Mouse (Mus musculus) spleen, postnatal 36 days (tissue): ENCODE measurements around the gene Siva1.

Experiments
- DNase-seq, 2 experiments: peaks; one replicate each; pipeline ENCODE4 v3.0.0; 2022; ENCODE audit warnings: low spot score in 2 of 2, mixed read lengths in 1 of 2

Siva1 gene

GRCm38 (mm10) chr12:112659109-112659508 lies 14.6 kb downstream of the Siva1 start:
- peak; percentile 51 to 52 for DNase-seq

- DNase-seq, result no peak
These were observed 16.3 kb downstream of the Siva1 start for GRCm38 (mm10) chr12:112660576-112661326.

- DNase-seq, result no peak
These were observed 16.8 kb downstream of the Siva1 start for GRCm38 (mm10) chr12:112661327-112661605.

- no peak for DNase-seq
These were observed 17.4 kb downstream of the Siva1 start for GRCm38 (mm10) chr12:112661851-112662250.

GRCm38 (mm10) chr12:112663303-112663702 lies 18.8 kb downstream of the Siva1 start:
- no peak for DNase-seq

- no peak for DNase-seq
These were observed 19.2 kb downstream of the Siva1 start for GRCm38 (mm10) chr12:112663716-112664115.

GRCm38 (mm10) chr12:112664124-112664523 lies 19.6 kb downstream of the Siva1 start:
- DNase-seq, result no peak

GRCm38 (mm10) chr12:112664656-112665055 lies 20.2 kb downstream of the Siva1 start:
- no peak for DNase-seq

- DNase-seq, result no peak
These were observed 21.0 kb downstream of the Siva1 start for GRCm38 (mm10) chr12:112665445-112665844.

GRCm38 (mm10) chr12:112665881-112666544 lies 21.5 kb downstream of the Siva1 start:
- DNase-seq, result no peak

GRCm38 (mm10) chr12:112667619-112668297 lies 23.3 kb downstream of the Siva1 start:
- DNase-seq, result peak in 1 of 2 experiments; percentile 33

GRCm38 (mm10) chr12:112670718-112671393 lies 26.4 kb downstream of the Siva1 start:
- DNase-seq, result no peak

GRCm38 (mm10) chr12:112671891-112672290 lies 27.4 kb downstream of the Siva1 start:
- DNase-seq, result no peak

- DNase-seq, result peak; percentile 17 to 36
These were observed 28.5 kb downstream of the Siva1 start for GRCm38 (mm10) chr12:112672744-112673575.

- DNase-seq, result peak; percentile 22 to 29
These were observed 29.2 kb downstream of the Siva1 start for GRCm38 (mm10) chr12:112673576-112674091.

GRCm38 (mm10) chr12:112674132-112675011 lies 29.9 kb downstream of the Siva1 start, which contains the start of gene Akt1:
Gene Akt1 (minus strand): TSS chr12:112674884.
- peak; percentile 50 to 55 for DNase-seq

- DNase-seq, result peak; percentile 75 to 84
These were observed 31.0 kb downstream of the Siva1 start for GRCm38 (mm10) chr12:112675245-112676035.

GRCm38 (mm10) chr12:112677076-112677475 lies 32.6 kb downstream of the Siva1 start:
- DNase-seq, result no peak

- DNase-seq, result no peak
These were observed 33.6 kb downstream of the Siva1 start for GRCm38 (mm10) chr12:112677943-112678554.
